Mouse (Mus musculus) large intestine, adult 2 months (tissue): Measurements from ENCODE around the gene Olfr555. TPM values are rescaled to one million over a fixed set of nuclear protein-coding genes. Genes with fewer than 3 reads are reported as not detected.
A peak's percentile ranks its signal among the peaks of the same experiment; 100 is the strongest.
"Not testable (repeated sequence)": the region's sequence is repeated elsewhere in the genome, so short reads cannot be mapped to it uniquely, and the experiment has no call there.

Experiments used
- DNase-seq: peaks from one replicate; pipeline ENCODE4 v3.0.0-alpha.2; 2012; ENCODE audit warnings: low read depth, low spot score
- WGBS: fragments of 180-500 bp; shearing (Covaris S2); methylation state at CpG from one replicate; pipeline ENCODE4 v1.1.7; 2018; 5-methylcytosine and 5-hydroxymethylcytosine counted together
- polyA plus RNA-seq: library from polyadenylated mRNA; depleted of rRNA; stranded (reverse); fragments of >200 nt; gene quantifications from 2 replicates; pipeline ENCODE4 v1.2.3, GENCODE M21; 2012; rRNA removed

Gene Olfr555
- not detected in 2 replicates for polyA plus RNA-seq

DNA sequence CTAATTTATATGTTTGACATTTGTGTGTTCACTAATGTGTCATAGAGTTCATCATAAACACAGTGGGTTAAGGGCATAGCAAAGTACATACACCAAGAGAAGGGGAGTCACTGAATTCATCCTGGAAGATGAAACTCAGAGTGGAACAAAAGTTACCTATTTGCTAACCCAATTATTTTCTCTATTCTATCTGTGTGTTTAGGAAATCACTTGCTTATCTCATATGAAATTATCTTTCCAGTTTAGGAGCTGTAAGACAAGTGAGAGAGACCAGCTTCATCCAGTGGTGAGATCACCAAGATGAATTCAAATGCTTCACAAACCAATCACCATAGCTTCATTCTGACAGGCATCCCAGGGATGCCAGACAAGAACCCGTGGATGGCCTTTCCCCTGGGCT is at the start of gene Olfr555:
Gene Olfr555 (plus strand): TSS at position 301 of the 400 bp plus-strand sequence.
- no peak for DNase-seq
- WGBS = 84% methylated on average over 1 of the region's 1 CpGs

DNA sequence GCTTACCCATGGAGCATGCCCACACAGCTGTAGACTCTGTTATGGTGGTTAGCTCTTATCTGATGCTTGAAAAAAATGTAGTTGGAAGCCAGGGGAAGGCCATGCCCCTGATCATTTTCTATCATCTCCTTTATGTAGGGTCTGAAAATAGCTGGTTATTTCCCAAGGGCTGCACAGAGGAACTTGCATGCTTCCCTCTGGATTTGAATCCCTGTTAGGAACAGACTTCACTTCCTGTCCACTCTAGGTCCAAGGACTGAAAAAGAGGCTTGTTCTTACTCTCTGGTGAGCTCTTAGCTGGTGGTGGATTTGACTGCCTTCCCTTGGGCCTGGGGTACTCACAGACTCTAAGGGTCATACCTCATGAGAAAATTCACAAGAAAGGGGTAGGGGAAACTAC is 40.5 kb upstream of the Olfr555 start, which contains the start of gene Olfr553:
Gene Olfr553 (minus strand): TSS at position 101 of the 400 bp plus-strand sequence.
- DNase-seq = no peak

DNA sequence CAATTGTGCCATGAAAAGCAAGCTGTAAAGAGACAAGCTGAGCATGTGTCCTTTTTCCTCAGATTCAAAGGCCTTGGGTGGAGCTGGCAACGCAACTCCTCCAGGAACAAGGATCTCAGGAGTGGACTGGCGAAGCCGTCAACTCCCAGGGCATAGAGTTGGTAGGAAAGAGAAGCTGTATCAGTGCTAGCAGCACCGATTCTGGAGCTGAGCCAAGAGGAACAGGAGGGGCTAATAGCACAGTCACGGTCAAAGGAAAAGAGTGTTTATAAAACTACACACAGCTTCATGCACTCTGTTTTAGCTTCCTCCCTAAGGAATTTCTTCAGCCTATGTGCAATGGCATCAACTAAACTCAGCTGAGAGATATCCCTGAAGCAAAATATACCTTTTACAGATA is 39.0 kb upstream of the Olfr555 start:
- 16% methylated on average over 5 of the region's 5 CpGs for WGBS
- no peak for DNase-seq

DNA sequence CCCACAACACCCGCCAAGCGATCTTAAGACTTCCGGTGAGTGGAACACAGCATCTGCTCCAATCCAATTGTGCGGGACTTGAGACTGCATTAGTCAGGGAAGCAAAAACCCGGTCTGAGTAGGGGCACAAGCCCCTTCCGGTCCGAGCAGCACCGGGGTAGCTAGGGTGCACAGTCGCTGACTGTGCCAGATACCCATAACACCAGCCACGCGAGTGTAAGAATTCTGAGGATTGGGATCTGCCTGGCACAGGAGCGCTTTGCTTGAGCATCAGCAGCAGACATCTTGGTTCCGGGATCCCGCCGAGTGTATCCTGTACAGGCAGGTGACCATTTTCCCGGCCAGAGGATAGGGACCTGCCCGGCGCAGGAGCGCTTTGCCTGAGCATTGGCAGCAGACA is 38.3 kb upstream of the Olfr555 start:
- WGBS = 88% methylated on average over 19 of the region's 19 CpGs
- DNase-seq = not testable (repeated sequence)

DNA sequence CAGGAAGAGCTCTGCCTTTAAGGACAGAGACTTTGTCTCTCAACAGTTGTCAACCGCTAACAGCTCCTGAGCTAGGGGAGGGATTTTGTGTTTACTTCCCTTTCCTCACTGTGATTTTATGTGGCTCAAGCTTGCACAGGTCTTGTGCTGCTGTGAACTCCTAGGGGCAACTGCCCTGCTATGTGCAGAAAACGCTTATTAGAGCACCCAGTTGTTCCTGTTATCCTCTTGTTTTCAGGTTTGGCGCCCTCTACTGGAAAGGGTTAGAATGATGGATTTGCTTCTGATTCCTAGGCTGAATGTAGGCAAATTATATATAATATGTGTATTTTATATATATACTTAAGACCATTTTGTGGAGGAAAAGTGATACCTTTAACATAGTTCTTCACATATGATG is 22.0 kb upstream of the Olfr555 start:
- WGBS = 32% methylated on average over 3 of the region's 3 CpGs
- DNase-seq = peak; percentile 28

DNA sequence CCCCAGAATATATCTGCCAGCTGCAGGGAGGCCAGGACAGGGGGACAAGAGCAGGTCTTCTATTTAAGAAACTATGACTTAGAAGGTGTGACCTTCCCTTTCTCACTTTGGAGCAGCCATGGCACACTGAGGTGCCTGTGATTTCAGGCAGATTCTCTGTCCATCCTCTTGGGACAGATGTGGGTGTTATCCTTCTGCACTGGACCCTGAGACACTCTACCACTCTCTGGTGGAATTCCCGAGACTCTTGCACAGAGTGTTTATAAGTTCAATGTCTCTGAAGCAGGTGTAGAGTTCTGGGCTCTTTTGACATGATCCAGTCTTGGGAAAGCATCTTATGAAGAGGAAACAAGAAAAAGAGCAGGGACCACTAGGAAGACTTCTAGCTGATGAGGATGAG is 20.5 kb upstream of the Olfr555 start, which contains the start of gene Olfr554:
Gene Olfr554 (plus strand): TSS at position 301 of the 400 bp plus-strand sequence.
- DNase-seq = no peak

DNA sequence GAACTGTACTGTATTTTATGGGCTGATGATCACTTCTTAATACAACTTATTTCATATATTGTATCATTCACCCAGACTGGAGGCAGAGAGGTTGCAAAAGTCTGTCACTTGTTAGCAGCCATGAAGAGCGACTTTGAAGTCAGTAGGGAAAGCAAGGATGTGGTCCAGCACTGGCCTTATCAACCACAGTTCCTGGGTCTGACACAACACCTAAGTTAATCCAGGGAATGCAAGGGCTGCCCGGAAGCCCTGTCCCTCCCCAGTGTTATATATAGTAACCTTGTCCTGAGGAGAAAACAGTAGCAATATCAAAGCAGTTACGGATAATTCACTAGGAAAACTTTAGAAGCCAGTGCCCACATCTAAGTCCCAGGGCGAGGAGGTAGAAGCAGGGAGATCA is 13.7 kb upstream of the Olfr555 start:
- 80% methylated on average over 4 of the region's 4 CpGs for WGBS
- not testable (repeated sequence) for DNase-seq

More for the DNA sequence above, 20.5 kb upstream of the Olfr555 start, which contains the start of gene Olfr554:
- WGBS = 70% methylated on average over 1 of the region's 1 CpGs

DNA sequence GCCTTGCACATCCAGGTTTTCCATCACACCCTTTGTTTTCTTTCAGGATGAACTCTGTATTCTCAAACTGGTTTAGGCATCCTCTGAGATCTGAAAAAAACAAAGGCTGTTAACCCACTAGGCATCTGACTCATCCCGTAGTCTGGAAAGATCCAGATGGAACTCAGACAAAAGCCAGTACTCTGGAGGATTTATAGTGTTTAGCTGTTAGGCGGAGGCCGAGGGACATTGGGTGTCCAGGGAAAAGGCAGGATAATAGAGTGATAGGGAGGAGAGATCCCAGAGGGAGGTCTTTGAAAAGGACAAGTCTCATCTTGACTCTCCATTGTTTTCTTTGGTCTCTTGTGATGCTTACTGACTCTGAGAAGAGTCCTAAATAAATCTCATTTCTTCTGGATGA is 6.0 kb downstream of the Olfr555 start, which contains the start of gene Olfr556:
Gene Olfr556 (plus strand): TSS at position 301 of the 400 bp plus-strand sequence.
- no peak for DNase-seq
- 48% methylated on average over 3 of the region's 3 CpGs for WGBS

DNA sequence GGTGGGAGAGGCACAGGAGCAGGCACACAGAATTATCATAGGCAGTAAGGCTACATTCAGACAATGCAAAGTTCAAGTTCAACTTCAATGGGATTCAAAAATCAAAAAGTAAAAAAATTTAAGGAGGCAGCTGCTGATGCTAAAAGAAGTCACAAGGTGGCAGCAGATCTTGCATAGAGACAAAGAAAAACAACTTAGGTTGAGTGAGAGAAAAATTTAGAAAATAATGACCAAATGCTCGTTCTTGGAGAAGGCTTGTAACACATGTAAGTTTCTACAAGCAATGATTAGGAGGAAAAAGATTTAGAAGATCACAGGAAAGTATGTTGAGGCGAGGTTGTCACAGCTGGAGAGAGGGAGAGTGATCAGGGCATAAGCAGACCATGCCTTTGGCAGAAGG is 6.8 kb downstream of the Olfr555 start:
- DNase-seq = no peak
- WGBS = 38% methylated on average over 2 of the region's 2 CpGs

DNA sequence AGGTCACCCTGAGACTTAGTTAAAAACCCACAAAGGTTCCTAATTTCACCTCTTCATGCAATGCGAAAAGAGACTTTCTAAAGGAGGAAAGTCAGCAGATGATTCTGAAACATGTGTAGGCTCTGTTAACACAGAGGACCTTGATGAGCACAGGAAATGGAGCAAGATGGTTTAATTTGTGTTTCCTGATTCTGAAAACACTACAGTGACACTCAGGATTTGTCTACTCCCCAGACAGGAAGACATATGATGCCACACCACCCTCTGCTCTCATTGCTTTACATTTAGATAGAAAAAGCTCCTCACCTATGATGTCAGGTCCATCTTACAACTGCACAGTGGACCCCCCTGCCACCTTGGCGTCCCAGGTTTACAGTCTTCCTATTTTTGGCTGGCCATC is 17.6 kb downstream of the Olfr555 start:
- DNase-seq = no peak
- WGBS = 75% methylated on average over 2 of the region's 2 CpGs

DNA sequence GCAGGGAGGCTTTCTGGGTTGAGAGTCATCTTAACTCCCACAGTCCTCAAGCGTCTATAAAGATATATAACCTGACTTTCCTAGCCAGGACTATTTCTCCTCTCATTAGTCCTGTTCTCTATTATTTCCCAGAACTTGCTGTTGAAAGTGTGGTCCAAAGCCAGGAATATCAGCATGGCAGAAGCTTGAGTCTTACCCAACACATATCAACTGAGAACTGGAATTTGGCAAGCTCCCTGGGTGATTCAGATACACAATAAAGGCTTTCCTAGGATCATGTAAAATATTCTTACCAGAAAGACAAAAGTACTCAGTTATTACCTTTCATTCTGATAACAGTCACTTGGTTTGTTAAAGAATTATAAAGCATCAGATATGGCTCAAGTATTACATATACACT is 23.3 kb downstream of the Olfr555 start:
- DNase-seq = no peak
- WGBS = 90% methylated on average over 1 of the region's 1 CpGs

DNA sequence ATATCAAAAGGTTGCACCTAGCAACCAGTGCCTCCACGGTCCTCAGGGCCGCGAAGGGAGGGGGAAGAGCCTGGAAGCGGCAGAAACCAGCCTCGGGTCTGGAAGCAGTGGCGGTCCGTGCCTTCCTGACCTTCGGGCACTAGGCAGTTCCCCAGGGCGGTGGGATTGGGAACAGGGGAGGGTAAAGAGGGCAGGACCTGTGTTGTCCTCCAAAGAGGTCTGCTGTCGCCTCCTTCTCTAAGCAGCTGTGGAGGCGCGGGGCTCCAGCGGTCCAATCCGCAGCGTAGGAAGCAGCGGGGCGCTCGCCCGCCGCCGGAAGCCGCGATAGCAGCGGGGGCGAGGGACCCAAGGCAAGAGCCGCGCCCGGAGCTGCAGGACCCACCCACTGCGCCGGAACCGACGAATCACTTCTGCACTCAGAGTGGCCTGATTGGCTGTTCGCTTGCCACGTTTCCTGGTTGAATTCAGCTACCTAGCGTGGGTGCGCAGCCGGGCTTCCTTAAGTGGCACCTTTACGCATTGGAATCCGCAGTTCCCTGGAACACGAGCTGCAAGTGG is 28.4 kb downstream of the Olfr555 start, which contains the start of gene Trim68:
Gene Trim68 (minus strand): TSS at position 384 of the 558 bp plus-strand sequence.
- under 1% methylated on average over 40 of the region's 40 CpGs for WGBS
- DNase-seq = peak; percentile 69

DNA sequence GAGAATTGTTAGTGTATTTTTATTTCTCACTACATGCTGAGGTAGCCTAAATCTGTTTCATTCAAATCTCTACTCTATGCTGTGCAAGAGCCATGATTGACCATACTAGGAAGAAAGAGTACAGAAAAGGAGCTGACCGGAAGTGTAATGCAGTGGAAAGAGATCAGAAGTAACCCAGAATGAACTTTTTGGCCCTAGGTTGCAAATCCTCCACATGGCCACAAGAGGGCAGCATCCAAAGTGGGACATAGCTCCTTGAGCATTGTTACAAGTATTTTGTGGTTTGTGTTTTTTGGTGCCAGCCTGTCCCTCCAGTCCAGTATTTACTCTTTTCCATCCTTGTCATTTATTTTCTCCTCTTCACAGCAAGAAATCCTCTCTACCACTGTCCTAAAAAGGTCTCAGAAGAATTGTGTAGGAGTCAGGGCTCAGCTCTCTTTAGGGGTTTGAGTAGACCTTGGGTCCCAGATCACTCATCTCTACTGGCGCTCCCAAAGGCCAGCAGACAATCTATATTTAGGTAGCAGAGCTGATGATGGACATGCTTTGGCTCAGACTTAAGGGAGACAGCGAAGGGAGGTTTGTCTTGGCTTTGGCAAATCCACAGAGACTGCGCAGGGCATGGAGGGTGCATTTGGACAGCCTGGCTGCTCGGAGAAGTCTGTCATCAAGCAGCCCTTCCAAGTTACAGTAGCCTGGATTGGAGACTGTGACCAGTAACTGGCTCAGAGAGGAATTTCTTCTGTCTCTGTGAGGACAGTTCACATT is 36.9 kb downstream of the Olfr555 start, which contains the start of gene Olfr557:
Gene Olfr557 (plus strand): TSS at position 553 of the 768 bp plus-strand sequence.
- WGBS = 74% methylated on average over 5 of the region's 5 CpGs
- no peak for DNase-seq

DNA sequence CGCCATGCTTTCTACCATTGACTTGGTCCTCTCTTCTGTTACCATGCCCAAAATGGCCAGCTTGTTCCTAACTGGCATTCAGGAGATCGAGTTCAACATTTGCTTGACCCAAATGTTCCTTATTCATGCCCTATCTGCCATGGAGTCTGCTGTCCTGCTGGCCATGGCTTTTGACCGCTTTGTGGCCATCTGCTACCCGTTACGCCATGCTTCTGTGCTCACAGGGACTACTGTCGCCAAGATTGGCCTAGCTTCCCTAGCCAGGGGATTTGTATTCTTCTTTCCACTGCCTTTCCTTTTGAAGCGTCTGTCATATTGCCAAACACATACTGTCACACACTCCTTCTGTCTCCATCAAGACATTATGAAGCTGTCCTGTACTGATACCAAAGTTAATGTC is 39.8 kb downstream of the Olfr555 start:
- 87% methylated on average over 7 of the region's 7 CpGs for whole genome bisulfite sequencing

DNA sequence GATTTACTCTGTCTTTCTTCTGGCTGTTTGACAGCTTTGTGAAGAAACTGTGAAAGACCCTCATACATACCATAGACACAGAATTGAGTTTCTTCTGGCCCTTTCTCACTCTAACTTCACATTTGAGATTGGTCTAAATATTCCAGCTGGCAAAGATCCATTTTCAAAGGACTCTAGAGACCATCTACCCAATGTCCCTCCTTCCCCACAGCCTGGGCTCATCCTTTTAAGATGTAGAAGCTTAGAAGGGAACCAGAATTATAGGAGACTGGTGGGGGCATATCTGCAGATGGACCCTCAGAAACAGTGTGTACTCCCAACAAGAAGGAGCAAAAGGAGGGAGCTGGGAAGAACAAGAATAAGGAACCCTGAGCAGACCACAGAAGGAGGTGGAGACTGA is 43.3 kb downstream of the Olfr555 start, which contains the start of gene Olfr558:
Gene Olfr558 (plus strand): TSS at position 301 of the 400 bp plus-strand sequence.
- DNase-seq = no peak

More for the DNA sequence above, 39.8 kb downstream of the Olfr555 start:
- no peak for DNase-seq

Other genes starting within 250 kb of the Olfr555 start
- 12.2 and 16.9 TPM in 2 replicates for gene Rrm1, start 217.1 kb upstream of the Olfr555 start, polyA plus RNA-seq
- gene Olfr543, start 177.1 kb upstream of the Olfr555 start, polyA plus RNA-seq = not detected in 2 replicates
- gene Olfr544, start 170.5 kb upstream of the Olfr555 start, polyA plus RNA-seq = not detected in 2 replicates
- gene Olfr545, start 159.2 kb upstream of the Olfr555 start, polyA plus RNA-seq = not detected in 2 replicates
- not detected in 2 replicates for gene Olfr547, start 124.1 kb upstream of the Olfr555 start, polyA plus RNA-seq
- gene Olfr548-ps1, start 117.9 kb upstream of the Olfr555 start, polyA plus RNA-seq = not detected in 2 replicates
- gene Olfr549, start 109.0 kb upstream of the Olfr555 start, polyA plus RNA-seq = not detected in 2 replicates
- gene Trim21, start 93.3 kb upstream of the Olfr555 start, polyA plus RNA-seq = 4.9 and 6.2 TPM in 2 replicates
- not detected in 2 replicates for gene Olfr550, start 87.4 kb upstream of the Olfr555 start, polyA plus RNA-seq
- not detected in 2 replicates for gene Olfr551, start 66.9 kb upstream of the Olfr555 start, polyA plus RNA-seq
- gene Olfr552, start 61.1 kb upstream of the Olfr555 start, polyA plus RNA-seq = not detected in 2 replicates
- not detected in 2 replicates for gene Olfr553, start 40.6 kb upstream of the Olfr555 start, polyA plus RNA-seq
- gene Olfr554, start 20.4 kb upstream of the Olfr555 start, polyA plus RNA-seq = not detected in 2 replicates
- gene Olfr556, start 6.1 kb downstream of the Olfr555 start, polyA plus RNA-seq = not detected in 2 replicates
- gene Trim68, start 28.5 kb downstream of the Olfr555 start, polyA plus RNA-seq = 6.7 and 9.2 TPM in 2 replicates
- gene Olfr557, start 37.1 kb downstream of the Olfr555 start, polyA plus RNA-seq = not detected in 2 replicates
- gene Olfr558, start 43.4 kb downstream of the Olfr555 start, polyA plus RNA-seq = 0.45 and 0.62 TPM in 2 replicates
- gene Olfr33, start 60.2 kb downstream of the Olfr555 start, polyA plus RNA-seq = not detected in 2 replicates
- not detected in 2 replicates for gene Olfr559, start 68.7 kb downstream of the Olfr555 start, polyA plus RNA-seq
- not detected in 2 replicates for gene Olfr560, start 100.5 kb downstream of the Olfr555 start, polyA plus RNA-seq
- 0.47 and 1.0 TPM in 2 replicates for gene Olfr78, start 100.6 kb downstream of the Olfr555 start, polyA plus RNA-seq
- not detected in 2 replicates for gene Olfr561, start 112.4 kb downstream of the Olfr555 start, polyA plus RNA-seq
- not detected in 2 replicates for gene Olfr564, start 144.7 kb downstream of the Olfr555 start, polyA plus RNA-seq
- gene Olfr566, start 199.9 kb downstream of the Olfr555 start, polyA plus RNA-seq = not detected in 2 replicates
- gene Olfr568, start 218.3 kb downstream of the Olfr555 start, polyA plus RNA-seq = not detected in 2 replicates
- not detected in 2 replicates for gene Olfr569, start 232.1 kb downstream of the Olfr555 start, polyA plus RNA-seq
- gene Olfr570, start 235.8 kb downstream of the Olfr555 start, polyA plus RNA-seq = not detected in 2 replicates